Mouse (Mus musculus) monocyte, adult 59 days (primary cell): ENCODE data around the gene Ces1g. TPM values are rescaled to one million over a fixed set of nuclear protein-coding genes. Genes with fewer than 3 reads are reported as not detected.

Experiments used
- total RNA-seq, 2 experiments: library from RNA; stranded (reverse); gene quantifications; one replicate each; pipeline ENCODE4 v1.2.4; 2023

The Ces1g gene
- total RNA-seq, result not detected

DNA sequence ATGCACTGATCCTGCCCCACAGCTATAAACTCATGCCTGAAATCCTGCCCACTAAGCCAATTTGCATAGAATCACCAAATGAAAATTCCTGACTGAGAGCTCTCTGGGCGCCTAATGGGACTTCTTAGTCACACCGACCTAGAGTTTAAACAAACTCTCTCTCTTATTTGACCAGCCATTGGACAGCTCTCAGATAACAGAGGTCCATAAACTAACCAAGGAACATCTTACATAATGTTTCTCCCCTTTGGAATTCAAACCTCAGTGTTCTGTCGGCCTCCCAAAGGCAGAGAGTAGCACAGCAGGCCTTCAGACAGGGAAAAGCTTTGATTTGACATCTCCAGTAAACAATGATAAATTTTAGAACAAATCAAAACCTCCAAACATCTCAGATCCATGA lies at the start of gene Ces1g:
Gene Ces1g, minus strand, starts transcription at position 102 of the 400 bp plus-strand sequence.

DNA sequence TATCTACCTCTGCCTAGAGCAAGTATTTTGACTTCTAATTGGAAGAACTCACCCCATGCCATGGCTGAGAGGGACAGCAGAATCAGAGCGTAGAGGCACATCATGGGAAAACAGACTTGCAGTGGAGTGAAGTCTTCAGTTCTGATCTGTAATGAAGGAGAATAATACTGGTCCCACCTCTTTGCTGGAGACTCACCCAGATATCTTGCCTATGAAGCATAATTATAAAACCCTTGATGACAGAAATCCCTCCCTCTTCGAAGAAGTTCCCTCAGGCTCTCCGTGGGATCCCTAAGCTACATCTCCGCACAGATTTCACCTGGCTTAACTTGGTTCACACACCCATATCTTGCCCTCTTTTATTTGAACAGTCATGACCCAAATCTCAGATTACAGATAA lies 42.5 kb upstream of the Ces1g start, which contains the start of gene Ces1h:
Gene Ces1h, minus strand, starts transcription at position 101 of the 400 bp plus-strand sequence.

DNA sequence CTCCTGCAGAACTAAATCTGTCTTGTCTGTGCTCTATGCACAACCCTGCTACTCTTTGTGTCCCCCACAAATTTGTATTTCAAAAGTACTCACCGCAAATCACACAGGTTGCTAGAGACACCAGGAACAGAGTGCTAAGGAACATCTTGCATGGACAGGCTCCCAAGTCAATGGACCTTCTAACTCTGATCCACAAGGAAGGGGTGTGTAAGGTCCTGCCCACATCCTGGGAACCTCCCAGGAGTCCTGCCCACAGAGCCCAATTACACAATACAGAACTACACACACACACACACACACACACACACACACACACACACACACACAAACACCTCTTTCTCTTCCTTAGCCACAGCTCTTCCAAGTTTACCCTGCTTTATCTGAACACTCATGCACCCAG lies 57.6 kb downstream of the Ces1g start, which contains the start of gene Ces1f:
Gene Ces1f, minus strand, starts transcription at position 192 of the 400 bp plus-strand sequence.

Other genes starting within 250 kb of the Ces1g start
- gene Ces1c, start 206.0 kb downstream of the Ces1g start, total RNA-seq, result not detected
- under 1 TPM; 0.52 to 0.97 TPM for gene Ces1d, start 139.5 kb downstream of the Ces1g start, total RNA-seq
- gene Ces1e, start 107.7 kb downstream of the Ces1g start, total RNA-seq, result not detected
- not detected for gene Ces1f, start 57.6 kb downstream of the Ces1g start, total RNA-seq
- not detected for gene Ces1h, start 42.4 kb upstream of the Ces1g start, total RNA-seq
- not detected for gene Ces5a, start 198.5 kb upstream of the Ces1g start, total RNA-seq